Mouse (Mus musculus) layer of hippocampus, adult 2 months (tissue): ENCODE measurements around the gene Rpa3. TPM values are rescaled to one million over a fixed set of nuclear protein-coding genes. Genes with fewer than 3 reads are reported as not detected.

Experiments used
- DNase-seq, 2 experiments: peaks; one replicate each; pipeline ENCODE4 v3.0.0; 2022; ENCODE audit warnings: low spot score in 2 of 2
- H3K27ac ChIP-seq: fragments of 200-600 bp; 2 replicates; pipeline ENCODE4 v1.8.1; 2022
- H3K4me3 ChIP-seq: fragments of 200-600 bp; 2 replicates; pipeline ENCODE4 v1.8.1; 2022; ENCODE audit warnings: mild to moderate bottlenecking
- CTCF ChIP-seq: fragments of 200-600 bp; conservative IDR thresholded peaks from 2 replicates; pipeline ENCODE4 v1.8.1; 2022; ENCODE audit warnings: antibody characterized with exemption, mild to moderate bottlenecking, moderate library complexity
- long read RNA-seq, 2 experiments: library from polyadenylated mRNA; stranded (forward); transcript quantifications; one replicate each; pipeline ENCODE4 v2.0.0; 2021; ENCODE audit warnings: borderline mapping rate in 2 of 2
- total RNA-seq, 2 experiments: library from RNA; stranded (reverse); gene quantifications; 2 replicates each; pipeline ENCODE4 v1.2.3; 2021

Rpa3 gene
- total RNA-seq: 10 to 100 TPM; 11.4 to 16.8 TPM
- long read RNA-seq, experiment 1, transcript Rpa3-201 (4 exons, 670 nt): major isoform, 14 of 17 reads
- long read RNA-seq, experiment 1, partial matches to known transcripts: 1 of 17 reads
- long read RNA-seq, experiment 1, other reads (novel, unspliced or antisense): 0 of 17 reads
- long read RNA-seq, experiment 2, transcript Rpa3-201 (4 exons, 670 nt): major isoform, 17 of 22 reads
- long read RNA-seq, experiment 2, partial matches to known transcripts: 2 of 22 reads
- long read RNA-seq, experiment 2, other reads (novel, unspliced or antisense): 1 of 22 reads

DNA sequence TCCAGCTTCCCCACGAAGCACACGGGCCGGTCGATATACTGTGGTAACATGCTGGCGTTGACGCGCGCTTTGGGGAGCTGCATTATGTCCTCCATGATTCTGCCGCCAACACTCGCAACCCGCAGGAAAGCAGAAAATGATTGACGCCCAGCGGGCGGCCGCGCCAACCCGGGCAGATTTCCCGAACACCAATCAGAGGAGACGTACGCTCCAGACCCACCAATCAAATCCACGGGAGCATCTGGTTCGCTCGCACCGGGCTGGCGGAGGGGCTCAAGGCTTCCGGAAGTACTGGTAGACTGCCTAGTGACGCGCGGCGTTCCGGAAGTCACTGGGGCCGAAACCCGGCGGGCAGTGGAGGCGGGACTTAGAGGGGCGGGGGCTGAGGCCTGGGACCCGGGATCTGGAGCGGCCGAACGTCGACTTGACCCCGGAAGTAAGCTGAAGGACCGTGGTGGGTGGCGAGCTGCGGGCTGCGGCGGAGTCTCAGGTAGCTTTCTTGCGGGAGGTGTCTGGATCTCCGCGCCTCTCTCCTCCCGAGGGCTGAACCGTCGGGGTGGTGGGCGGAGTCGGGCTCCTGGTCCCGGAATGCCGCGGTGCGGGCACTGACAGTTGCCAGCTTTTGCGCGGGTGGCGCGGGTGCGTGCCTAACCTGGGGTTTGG, at the start of gene Rpa3, which contains the start of the genes Umad1 and Gm45062:
Rpa3 (minus strand) TSS at position 170 of the 663 bp plus-strand sequence.
Umad1 (plus strand) TSS at position 285 of the 663 bp plus-strand sequence.
Gm45062 (plus strand) TSS at position 447 of the 663 bp plus-strand sequence.
- peak within 1 kb of the TSS; percentile 95 for H3K27ac ChIP-seq
- peak; percentile 98 for DNase-seq
- H3K4me3 ChIP-seq: peak within 1 kb of the TSS; percentile 98
- TF ChIP-seq CTCF: peak; percentile 2; the same call in 1 of the 2 replicates

DNA sequence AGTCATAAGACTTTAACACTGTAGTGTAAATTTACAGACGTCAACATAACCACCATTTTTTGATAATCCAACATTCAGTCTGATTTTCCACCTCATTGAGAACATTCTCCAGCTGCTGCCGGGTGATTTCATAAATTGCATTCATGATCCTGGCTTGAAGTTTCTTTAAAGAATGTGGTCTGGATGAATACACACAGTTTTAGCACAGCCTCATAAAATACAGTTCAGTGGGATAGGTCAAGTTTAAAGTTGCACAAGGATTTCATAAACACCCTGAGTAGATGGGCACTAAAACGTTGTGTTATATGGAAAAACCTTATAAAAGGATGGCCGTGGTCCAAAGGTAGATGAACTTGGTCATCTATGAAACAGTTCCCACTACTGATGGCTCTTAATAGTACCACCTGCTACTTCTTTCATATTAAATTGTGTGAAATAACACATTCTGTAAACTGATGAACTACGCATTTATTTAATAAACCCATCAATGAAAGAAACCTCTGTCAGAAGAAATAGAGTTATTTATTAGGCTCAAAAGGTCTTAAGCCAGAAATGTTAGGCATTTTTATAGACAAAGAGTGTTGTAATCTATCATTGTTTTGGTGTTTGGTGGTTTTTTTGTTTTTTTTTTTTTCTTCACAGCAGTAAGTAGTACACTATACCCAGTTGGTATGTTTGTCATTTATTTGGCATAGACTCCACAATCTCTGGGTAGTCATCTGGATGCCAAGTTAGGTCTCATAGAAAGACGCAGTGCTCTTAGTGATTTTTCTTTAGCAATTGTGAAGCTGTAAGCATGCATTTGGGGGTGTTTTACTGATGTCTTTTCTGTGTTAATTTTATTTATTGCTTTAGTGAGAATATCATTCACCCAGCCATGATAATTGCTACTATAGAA, 49.2 kb upstream of the Rpa3 start:
- no peak for TF ChIP-seq CTCF
- H3K27ac ChIP-seq: no peak overlapping the region
- no peak for DNase-seq
- H3K4me3 ChIP-seq: no peak overlapping the region

DNA sequence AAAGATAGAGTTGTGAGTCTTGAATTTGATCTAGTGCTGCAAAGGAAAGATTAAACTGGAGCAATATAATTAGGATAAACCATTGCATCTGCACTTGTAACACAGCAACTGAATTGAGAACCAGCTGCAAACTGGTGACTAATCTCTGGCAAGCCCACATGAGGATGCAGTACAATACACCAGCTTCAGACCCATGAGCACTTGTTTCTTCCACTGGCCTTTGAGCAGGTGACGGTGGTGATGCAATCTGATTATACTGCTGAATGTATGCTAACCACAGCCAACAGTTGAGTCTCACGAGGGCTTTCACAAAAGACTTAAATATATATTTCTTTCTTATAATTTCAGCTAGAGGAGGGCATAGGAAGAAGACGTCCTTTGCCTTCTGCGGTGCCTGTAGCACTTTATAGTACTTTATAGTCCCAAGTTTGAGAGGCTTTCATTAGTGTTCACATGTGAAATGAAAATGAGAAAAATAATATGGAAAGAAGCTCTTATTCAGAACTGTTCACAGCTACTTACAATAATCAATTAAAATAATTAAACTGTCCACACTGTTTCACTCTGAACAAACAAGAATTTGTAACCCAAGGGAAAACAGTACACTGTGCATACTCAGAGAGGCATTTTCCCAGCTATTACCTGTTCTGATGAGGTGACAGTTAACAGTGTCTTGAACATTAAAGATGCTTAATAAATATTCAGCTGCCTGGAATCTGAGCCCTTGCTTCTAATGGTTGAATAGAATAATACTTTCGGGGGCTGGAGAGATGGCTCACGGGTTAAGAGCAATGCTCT, 40.3 kb upstream of the Rpa3 start:
- no peak overlapping the region for H3K4me3 ChIP-seq
- DNase-seq: no peak
- H3K27ac ChIP-seq: peak overlapping the region; percentile 53
- no peak for TF ChIP-seq CTCF

DNA sequence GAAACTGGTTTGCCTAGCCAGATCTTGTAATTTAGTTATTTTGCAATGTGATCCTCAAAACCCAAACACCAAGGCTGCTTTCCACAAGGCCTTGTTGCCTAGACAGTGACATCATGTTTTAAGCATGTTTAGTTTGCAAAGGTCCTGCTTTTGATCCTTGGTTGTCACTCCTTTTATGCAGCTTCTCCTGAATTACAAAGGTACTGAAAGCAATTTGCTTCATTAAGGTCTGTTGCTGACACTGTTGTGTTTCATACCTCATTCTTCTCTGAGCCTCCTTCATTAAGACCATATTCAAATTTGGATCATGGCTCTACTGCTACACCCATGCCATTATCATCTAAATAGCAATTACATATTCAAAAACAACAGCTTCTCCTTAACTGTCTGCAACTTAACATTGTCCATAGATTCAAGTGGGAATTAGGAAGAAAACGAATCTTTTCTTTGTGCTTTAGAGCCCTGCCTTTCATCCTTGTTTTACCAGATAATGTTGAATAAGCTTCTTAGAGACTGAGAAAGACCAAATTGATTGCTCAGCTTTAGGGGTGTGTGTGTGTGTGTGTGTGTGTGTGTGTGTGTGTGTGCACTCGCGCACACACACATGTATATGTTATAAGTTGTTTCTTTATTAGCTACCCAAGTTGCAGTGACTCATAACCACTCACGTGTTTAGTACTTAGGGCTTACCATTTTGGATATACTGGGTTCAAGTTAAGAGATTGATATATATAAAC, 35.2 kb upstream of the Rpa3 start:
- H3K27ac ChIP-seq: no peak overlapping the region

DNA sequence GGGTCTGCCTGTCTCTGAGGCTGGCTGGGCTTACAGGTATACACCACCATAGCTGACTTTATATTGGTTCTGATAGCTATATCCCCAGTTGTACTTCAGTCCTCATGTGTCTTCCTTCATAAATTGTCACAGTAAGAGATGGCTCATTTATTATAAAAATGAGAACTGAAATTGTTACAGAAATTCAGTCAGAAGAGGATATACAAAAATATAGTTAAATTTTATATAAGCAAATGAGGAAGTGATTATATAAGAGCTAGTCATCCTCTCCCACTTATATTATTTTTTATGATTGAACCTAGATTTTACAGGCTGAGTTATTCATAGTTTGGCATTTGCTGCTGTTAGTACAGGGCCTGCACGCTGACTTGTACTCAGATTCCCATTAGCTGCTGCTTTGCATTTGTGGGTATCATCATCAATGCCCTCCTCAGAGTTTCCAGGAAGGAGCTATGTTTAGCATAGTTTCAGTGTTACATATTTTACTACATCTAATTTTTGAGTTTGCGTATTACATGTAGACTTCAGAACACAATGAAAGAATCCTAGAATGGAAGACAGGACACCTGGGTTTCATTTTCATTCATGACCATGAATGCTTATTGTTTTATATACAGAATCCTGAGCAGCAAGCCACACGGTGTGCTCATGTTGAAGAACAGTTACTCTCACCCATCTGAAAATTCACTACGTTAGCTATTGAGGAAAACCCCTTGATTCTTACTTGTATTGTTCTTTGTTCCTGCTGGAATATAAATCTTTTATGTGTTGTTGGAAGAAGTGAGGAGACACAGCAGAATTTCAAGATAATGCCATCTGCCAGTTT, 30.0 kb upstream of the Rpa3 start:
- TF ChIP-seq CTCF: no peak
- H3K4me3 ChIP-seq: no peak overlapping the region
- 0 out of 2 replicates have a peak overlapping the region, but pooled peaks have one; percentile 23 for H3K27ac ChIP-seq
- DNase-seq: no peak

More for the DNA sequence above, 35.2 kb upstream of the Rpa3 start:
- TF ChIP-seq CTCF: no peak
- DNase-seq: no peak
- no peak overlapping the region for H3K4me3 ChIP-seq

DNA sequence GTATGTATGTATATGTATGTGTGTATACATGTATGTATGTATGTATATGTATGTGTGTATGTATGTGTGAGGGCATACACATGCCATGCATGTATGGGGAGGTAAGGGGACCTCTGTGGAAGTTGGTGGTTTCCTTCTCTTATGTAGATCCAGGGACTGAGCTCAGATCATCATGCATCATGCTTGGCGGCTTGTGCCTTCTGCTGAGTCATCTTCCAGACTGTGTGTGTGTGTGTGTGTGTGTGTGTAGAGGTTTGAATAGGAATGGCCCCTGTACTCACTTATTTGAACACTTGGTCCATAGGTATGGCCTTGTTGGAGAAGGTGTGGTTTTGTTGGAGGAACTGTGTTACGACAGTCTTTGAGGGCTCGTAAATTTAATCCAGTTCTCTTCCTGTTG, 27.2 kb upstream of the Rpa3 start:
- H3K27ac ChIP-seq: no peak overlapping the region
- no peak overlapping the region for H3K4me3 ChIP-seq
- no peak for TF ChIP-seq CTCF
- DNase-seq: no peak

DNA sequence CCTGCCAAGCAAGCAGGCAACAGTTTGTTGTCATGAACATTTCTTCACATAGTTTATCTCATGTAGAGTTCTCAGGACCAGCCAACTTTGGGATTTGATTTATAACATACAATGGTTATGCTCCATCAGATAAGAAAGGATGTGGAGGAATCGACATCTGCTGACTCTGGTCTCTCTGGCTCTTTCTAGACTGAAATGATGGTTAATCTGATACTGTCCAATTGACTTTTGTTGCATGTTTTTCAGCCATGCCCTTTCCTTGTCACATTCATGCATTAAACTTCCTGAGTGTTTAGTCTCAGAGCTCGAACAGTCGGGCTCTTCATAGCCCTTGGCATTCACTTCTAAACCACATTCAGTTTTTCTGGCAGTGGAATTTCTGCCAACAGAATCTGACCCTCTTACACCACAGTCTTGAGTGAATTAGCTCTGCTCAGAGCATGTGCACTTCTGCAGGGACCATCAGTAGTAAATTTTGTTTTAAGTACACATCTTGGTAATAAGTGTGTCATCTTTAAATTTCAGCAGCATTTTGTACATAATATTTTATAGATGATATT, 26.5 kb upstream of the Rpa3 start:
- no peak for TF ChIP-seq CTCF
- DNase-seq: no peak
- Histone ChIP-seq H3K4me3 (no peak overlapping the region), H3K27ac (no peak overlapping the region; the same call in 1 of the 2 replicates)

DNA sequence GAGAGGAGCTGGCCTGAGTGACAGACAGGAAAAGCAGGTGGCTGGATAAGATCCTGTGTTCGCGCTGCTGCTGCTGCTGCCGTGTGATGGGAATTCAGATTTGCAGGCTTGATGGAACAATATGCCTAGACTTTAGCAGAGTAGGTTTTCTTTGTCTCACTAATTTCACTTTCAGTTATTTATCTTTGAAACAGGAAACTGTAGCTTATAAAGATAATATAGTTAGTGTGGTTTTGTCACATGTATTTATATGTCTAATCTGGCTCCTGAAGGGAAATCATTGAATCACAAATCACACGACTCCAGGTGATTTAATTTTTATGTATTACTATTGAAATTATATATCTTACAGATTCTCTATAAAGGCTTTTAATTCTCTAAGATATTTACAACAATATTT, 24.3 kb upstream of the Rpa3 start:
- no peak overlapping the region for H3K27ac ChIP-seq
- TF ChIP-seq CTCF: no peak
- DNase-seq: no peak
- no peak overlapping the region for H3K4me3 ChIP-seq

DNA sequence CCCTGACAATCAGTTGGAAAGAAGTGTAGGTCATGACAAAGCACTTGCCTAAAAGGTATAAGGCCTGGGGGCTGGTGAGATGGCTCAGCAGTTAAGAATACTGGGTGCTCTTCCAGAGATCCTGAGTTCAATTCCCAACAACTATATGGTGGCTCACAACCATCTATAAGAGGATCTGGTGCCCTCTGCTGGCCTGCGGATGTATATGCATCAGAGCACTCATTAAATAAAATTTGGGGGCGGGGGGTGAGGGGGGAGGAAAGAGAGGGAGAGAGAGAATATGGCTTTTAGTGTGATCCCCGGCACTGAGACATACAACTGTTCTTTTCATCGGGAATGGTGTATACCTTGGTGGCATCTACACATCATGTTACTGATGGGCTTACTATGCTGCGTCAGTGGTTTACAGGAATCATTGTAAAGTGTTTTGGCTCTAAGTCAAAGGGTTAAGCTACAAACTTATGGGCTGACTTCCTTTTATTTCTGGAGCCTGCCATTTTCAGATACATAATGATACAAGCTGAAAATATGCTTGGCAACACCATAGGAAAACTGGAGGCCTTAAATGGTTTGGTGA, 19.5 kb upstream of the Rpa3 start:
- Histone ChIP-seq H3K4me3 (no peak overlapping the region), H3K27ac (no peak overlapping the region)
- DNase-seq: no peak
- peak; percentile 55 for TF ChIP-seq CTCF

DNA sequence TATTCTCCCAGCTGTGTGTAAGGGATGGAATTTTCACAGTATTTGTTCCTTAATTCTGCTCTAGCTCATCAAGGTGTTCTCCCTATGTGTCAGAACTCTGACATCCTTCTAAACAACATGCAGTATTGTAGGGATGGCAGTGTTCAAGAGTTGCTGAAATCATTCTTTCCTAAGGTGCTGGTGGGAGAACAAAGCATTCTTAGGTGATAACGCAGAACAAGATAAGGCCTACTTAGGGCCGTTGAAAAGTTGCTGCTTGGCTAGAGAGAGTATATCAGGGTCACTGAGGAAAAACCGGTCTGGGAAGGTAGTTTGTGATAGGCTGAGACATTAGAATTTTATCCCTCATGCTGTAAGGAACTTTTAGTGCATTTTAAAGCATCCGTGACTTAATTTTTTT, 17.5 kb upstream of the Rpa3 start:
- Histone ChIP-seq H3K27ac (no peak overlapping the region), H3K4me3 (no peak overlapping the region)
- no peak for TF ChIP-seq CTCF
- no peak for DNase-seq
